Mouse (Mus musculus) lung, adult 2 months (tissue): ENCODE measurements around the gene Itgb3.

Experiments used
- CTCF ChIP-seq: fragments of 200-500 bp; IDR thresholded peaks from 2 replicates; pipeline ENCODE4 v1.5.1; 2011; ENCODE audit warnings: mild to moderate bottlenecking, low read length, control low read depth; ENCODE audit not compliant: insufficient read depth
- POLR2A ChIP-seq: fragments of 200-500 bp; IDR thresholded peaks from 2 replicates; pipeline ENCODE4 v1.6.1; 2011; ENCODE audit warnings: low read depth, mild to moderate bottlenecking, control low read depth, low read length, borderline replicate concordance; ENCODE audit errors: extremely low read depth

GRCm38 (mm10) chr11:104579575-104579974 lies 28.2 kb upstream of the Itgb3 start:
- TF ChIP-seq CTCF (no peak), POLR2A (no peak)
